Mouse (Mus musculus) brain, embryonic 14.5 days (tissue): ENCODE measurements around the gene Ktn1. TPM values are rescaled to one million over a fixed set of nuclear protein-coding genes. Genes with fewer than 3 reads are reported as not detected.

Experiments used
- DNase-seq: peaks from one replicate; pipeline ENCODE4 v3.0.0-alpha.2; 2011; ENCODE audit warnings: low read depth
- CTCF ChIP-seq: fragments of 200-500 bp; IDR thresholded peaks from 2 replicates; pipeline ENCODE4 v1.5.1; 2012; ENCODE audit warnings: inconsistent platforms, mild to moderate bottlenecking, moderate library complexity, borderline replicate concordance; ENCODE audit not compliant: insufficient read depth, insufficient read length; ENCODE audit errors: extremely low read depth
- POLR2A ChIP-seq: fragments of 200-500 bp; IDR thresholded peaks from 2 replicates; pipeline ENCODE4 v1.6.1; 2012; ENCODE audit warnings: mild to moderate bottlenecking, inconsistent platforms, borderline replicate concordance; ENCODE audit not compliant: poor library complexity, insufficient read depth, insufficient read length, severe bottlenecking; ENCODE audit errors: extremely low read depth
- polyA plus RNA-seq: library from polyadenylated mRNA; depleted of rRNA; stranded (reverse); fragments of >200 nt; gene quantifications from 2 replicates; pipeline ENCODE4 v1.2.3, GENCODE M21; 2012; rRNA removed

Gene Ktn1
- polyA plus RNA-seq, 1 experiment, result 61.4 TPM

- TF ChIP-seq POLR2A (no peak), CTCF (peak; percentile 76; the same call in 1 of the 2 replicates)
- peak; percentile 94 for DNase-seq
Observed at GRCm38 (mm10) chr14:47751422-47752205, 103.4 kb downstream of the Ktn1 start.

GRCm38 (mm10) chr14:47753561-47753960, 105.3 kb downstream of the Ktn1 start:
- no peak for TF ChIP-seq CTCF
- no peak for TF ChIP-seq POLR2A
- DNase-seq, result no peak

GRCm38 (mm10) chr14:47754253-47754897, 106.1 kb downstream of the Ktn1 start:
- TF ChIP-seq POLR2A (no peak), CTCF (no peak)
- no peak for DNase-seq

GRCm38 (mm10) chr14:47756411-47757065, 108.3 kb downstream of the Ktn1 start:
- no peak for DNase-seq
- TF ChIP-seq POLR2A (no peak), CTCF (no peak)

- TF ChIP-seq CTCF, result no peak
- no peak for TF ChIP-seq POLR2A
- DNase-seq, result peak; percentile 19
Observed at GRCm38 (mm10) chr14:47765192-47765591, 116.9 kb downstream of the Ktn1 start.

GRCm38 (mm10) chr14:47765796-47766195, 117.5 kb downstream of the Ktn1 start:
- TF ChIP-seq POLR2A (no peak), CTCF (no peak)
- no peak for DNase-seq

- TF ChIP-seq CTCF (no peak), POLR2A (no peak)
- no peak for DNase-seq
Observed at GRCm38 (mm10) chr14:47766373-47766772, 118.1 kb downstream of the Ktn1 start.

- DNase-seq, result no peak
- TF ChIP-seq CTCF (no peak), POLR2A (no peak)
Observed at GRCm38 (mm10) chr14:47771496-47771895, 123.2 kb downstream of the Ktn1 start.

GRCm38 (mm10) chr14:47775543-47775942, 127.3 kb downstream of the Ktn1 start:
- TF ChIP-seq CTCF (no peak), POLR2A (no peak)
- no peak for DNase-seq

GRCm38 (mm10) chr14:47776260-47777035, 128.2 kb downstream of the Ktn1 start:
- DNase-seq, result no peak
- TF ChIP-seq CTCF, result no peak
- TF ChIP-seq POLR2A, result no peak

GRCm38 (mm10) chr14:47786112-47786511, 137.9 kb downstream of the Ktn1 start:
- TF ChIP-seq POLR2A, result no peak
- TF ChIP-seq CTCF, result no peak
- no peak for DNase-seq

Other genes with a start within 250 kb of the Ktn1 start
- 11.5 and 16.3 TPM in 2 replicates for gene Dlgap5, start 230.0 kb upstream of the Ktn1 start, polyA plus RNA-seq
- 20.1 and 23.4 TPM in 2 replicates for gene Fbxo34, start 198.0 kb upstream of the Ktn1 start, polyA plus RNA-seq
- 14.6 and 15.4 TPM in 2 replicates for gene Atg14, start 77.8 kb upstream of the Ktn1 start, polyA plus RNA-seq